Mouse (Mus musculus) heart, postnatal 36 days (tissue): ENCODE results near the gene Gtf2h2. TPM values are rescaled to one million over a fixed set of nuclear protein-coding genes. Genes with fewer than 3 reads are reported as not detected.
"Not testable (repeated sequence)": the region's sequence is repeated elsewhere in the genome, so short reads cannot be mapped to it uniquely, and the experiment has no call there.

Source experiments
- DNase-seq, 2 experiments: peaks; one replicate each; pipeline ENCODE4 v3.0.0; 2021 to 2022
- intact Hi-C: fragments of 180-260 bp; cut with DNase I; formaldehyde crosslinking; loops from one replicate; pipeline ENCODE4 v1.15.1; 2025
- total RNA-seq, 2 experiments: library from RNA; stranded (reverse); gene quantifications; 2 replicates each; pipeline ENCODE4 v1.2.3; 2021

The Gtf2h2 gene
- total RNA-seq, result 10 to 100 TPM; 18.4 to 23.6 TPM

DNA sequence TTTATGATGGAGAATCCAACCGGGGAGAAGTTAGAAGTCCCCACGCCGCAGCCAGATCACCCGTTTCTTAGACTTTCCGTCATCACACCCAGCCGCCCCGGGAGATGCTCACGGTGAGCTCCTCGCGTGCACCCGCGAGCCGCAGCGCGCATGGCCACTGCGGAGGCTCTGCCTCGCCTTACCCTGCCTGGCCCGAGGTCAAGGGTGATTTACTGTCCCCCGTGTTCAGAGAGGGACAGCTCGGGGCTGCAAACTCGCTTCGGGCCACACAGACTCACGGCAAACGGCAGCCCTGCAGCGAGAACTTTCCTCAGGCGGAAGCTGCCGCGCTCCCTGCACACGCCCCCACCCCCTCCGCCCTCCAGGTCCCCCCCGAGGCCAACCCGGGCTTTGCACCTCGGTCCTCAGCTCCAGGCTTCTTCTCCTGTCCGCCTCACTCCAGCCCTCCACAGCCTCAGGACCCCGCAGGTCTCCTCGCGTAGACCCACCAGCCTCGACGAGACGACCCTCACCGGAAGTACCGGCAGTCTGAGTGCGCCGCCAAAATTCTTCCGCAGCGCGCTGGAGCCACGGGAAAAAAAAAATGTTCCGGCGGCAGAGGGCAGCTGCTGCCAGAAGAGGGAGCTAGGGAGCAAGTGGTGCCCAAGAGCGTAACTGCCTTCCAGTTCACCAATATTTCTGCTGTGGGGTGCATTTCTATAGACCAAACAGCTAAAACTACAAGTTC is at the start of gene Gtf2h2:
Gtf2h2 (minus strand) TSS at position 519 of the 727 bp plus-strand sequence.
- peak; percentile 91 to 92 for DNase-seq
- intact Hi-C loops, result loop anchor here (5.0 kb wide), 3 partner anchors 105 to 340 kb away; partner anchors contain the start of genes Ak6, Rad17, Slc30a5 and Taf9

DNA sequence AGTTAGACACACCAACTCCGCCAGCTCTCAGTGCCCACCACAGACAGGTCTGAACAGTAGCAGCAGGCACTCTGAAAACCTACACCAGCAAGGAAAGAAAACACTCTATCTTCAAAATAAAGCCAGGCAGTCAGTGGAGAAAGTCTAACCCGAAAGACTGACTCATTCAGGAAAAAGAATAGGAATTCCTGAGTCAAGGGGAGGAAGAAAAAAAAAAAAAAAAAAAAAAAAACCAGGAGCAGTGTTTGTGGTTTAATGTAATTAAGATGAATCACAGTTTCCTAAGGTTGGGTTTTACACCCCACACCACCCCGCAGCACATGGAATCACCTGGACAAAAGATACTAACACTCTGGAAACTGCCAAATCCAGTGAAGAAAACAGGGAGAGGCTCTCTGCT is 43.8 kb upstream of the Gtf2h2 start:
- DNase-seq, result no peak
- intact Hi-C loops, result no loop called here

DNA sequence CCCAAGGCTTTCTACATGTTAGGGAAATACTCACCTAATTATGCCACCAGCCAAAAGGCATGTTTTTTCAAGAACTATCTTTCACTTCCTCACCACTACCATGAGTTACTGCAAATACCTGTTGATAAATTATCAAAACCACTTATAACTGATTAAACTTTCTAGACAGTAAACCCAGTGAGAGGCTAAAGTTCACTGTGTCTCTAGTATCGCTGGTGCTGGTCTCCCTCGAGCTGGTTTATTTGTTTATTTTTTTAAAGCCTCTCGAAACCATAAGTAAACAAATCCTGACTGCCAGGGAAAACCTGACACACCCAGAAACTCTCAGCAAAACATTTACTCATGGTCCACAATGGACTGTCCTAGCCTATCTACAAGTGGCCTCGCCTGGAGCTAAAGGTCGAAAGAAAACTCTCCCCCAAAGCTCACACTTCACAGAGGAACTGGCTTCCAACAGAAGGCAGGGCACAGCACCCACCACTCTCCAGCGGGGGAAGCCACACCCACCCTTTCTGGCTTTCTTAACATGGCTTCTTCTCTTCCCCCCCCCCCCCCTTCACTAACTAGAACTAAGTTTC is 40.5 kb upstream of the Gtf2h2 start:
- DNase-seq, result no peak
- intact Hi-C loops, result no loop called here

DNA sequence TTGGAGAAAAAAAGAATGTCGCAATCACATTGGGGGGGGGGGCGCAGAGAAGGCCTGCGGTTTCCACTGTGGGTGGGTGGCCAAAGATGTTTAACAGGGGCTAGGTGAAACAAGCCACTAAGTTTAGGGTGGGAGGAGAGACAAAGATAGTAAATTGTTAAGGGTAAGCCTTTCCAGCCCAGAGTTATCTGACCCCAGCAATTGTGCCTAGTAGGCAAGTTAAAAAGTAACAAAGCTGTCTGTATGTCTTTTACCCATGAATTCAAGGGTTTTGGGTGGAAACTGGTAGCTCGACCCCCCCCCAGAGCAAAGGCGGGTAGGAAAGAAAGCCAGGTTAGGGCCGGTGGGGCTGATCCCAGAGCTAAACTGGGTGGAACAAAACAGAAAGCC is 34.3 kb upstream of the Gtf2h2 start:
- intact Hi-C loops, result no loop called here
- no peak for DNase-seq

DNA sequence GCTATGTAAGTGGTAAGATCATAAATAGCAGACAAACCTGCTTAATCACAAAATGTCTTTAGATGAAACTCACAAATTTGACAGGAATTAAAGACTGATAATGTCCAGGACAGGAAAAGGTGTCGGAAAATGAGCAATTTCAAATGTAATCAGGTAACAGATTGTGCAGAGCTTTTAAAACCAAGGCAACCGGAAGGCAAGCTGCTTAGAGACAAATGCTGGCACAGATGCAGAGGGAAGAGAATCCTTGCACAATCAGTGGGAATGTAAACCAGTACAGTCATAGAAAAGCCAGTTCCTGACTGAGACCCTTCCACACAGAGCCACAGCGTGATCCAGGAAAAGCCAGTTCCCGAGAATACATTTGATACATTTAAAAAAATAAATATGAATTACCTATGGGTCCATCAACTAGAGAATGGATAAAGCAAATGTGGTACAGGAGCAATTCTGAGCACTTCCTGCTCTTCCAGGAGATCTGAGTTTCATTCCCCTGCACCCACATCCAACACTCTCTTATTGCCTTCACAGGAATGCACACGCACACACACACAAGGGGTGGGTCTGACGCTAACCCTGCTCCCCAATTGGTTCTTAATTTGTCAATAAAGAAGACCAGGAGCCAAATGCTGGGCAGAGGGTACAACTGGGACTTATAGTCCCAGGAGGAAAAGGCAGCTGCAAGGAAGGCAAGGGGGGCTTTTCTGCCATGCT is 33.7 kb upstream of the Gtf2h2 start:
- intact Hi-C loops, result no loop called here
- DNase-seq, result no peak

DNA sequence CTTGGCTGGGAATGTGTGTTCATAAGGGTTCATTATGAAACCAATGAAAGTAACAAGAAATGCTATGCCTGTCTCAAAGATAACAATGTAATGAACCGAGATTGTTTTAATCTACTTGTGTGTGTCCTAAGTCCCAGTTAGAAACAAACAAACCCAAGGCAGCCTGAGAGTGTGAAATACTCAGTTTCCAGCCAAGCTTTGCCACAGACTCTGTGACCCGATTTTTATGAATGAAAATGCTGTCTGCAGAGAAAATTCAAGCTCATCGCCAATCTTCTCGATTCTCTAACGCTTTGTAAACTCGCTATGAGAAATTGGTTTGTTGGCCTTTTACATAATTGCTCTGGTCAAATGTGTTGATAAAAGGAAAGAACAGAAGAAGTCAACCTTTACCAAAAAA is 32.5 kb upstream of the Gtf2h2 start:
- DNase-seq, result no peak
- intact Hi-C loops, result no loop called here

DNA sequence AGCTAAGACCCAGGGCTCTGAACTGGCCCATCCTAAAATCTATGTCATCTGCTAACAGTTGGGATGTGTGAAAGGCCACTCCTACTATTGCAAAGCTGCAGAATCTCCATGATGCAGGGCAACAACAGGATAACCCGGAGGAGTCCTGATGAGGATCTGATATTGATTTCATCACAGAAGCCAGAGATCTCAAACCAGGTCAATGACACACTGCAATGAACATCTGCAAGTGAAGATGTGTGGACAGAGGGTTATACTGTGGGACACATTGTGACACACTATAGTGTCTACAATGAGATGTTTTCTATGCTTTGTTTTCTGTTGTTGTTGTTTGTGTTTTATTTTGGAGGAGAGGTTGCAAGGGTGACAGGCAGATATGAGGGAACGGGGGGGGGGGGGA is 31.3 kb upstream of the Gtf2h2 start:
- intact Hi-C loops, result no loop called here

DNA sequence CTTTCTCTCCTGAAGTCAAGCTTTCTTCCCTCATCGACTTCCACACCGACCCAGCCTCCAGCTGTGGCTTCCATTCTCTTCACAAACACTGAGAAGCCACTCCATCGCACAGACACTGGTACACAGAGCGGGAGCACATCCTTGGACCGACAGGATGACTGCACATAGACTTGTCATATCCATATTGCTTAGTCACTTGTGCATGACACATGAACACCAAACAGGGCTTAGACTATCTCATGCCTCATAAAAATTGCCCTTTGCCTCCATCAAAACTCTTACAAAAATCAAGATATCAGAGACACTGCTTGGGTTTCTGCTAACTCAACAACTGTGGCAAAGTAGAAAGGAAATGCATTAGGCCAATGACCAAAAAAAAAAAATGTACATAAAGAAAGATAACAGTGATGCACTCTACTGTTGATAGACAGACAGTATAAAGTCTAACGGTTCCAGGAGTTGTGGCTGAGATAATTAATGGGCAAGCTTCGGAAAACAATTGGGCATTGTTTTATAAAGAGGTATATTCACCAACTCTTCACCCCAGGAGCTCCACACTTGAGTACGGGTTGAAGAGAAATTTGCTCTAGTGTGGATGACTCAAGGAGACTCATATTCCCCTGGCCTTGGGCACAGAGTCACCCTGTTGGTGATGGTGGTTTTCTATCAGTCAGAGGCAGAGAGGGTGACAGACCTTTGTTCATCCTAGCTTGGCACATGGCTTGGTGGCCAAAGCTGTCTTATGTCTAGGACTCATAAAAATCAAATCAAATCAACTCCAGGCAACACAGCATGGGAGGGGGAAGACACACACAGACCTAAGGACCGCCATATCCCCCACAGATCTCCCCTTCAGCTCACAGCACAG is 29.6 kb upstream of the Gtf2h2 start:
- intact Hi-C loops, result no loop called here
- DNase-seq, result no peak

More for the DNA sequence above, 31.3 kb upstream of the Gtf2h2 start:
- no peak for DNase-seq

DNA sequence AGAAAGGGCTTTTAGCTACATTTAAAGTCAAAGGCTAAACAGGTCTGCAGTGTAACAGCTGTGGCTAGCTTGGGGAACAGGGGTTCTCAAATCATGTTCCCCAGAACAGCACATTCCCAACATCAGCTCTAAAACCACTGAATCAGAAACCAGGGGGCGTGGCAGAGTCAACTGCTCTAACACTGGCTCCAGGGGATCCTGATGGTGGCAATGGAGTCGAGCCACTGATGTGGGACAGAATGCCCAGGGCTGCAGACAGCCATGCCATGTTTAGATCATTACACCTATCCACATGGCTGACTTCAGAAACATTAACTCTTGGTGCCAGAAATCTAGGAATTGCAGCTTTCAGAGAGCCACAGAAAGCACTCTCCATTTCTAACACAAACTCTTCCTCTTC is 26.8 kb upstream of the Gtf2h2 start:
- no peak for DNase-seq
- intact Hi-C loops, result no loop called here

DNA sequence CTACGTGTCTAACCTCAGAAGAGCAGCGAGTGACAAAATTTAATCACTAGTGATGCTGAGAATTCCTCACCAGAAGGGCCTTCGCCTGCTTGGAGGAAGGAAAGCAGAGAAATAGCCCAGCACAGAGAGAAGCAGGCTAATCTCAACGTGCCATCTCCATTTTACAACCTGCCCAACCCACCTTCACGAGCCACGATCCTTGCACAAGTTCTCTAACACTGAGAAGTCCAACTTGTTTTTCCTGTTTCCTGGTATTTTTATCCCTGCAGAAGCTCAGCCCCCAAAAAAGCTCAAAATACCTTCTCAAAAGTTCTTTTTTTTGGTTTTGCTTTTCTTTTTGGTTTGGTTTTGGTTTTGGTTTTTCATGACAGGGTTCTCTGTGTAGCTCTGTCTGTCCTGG is 25.8 kb upstream of the Gtf2h2 start:
- no peak for DNase-seq
- intact Hi-C loops, result no loop called here

DNA sequence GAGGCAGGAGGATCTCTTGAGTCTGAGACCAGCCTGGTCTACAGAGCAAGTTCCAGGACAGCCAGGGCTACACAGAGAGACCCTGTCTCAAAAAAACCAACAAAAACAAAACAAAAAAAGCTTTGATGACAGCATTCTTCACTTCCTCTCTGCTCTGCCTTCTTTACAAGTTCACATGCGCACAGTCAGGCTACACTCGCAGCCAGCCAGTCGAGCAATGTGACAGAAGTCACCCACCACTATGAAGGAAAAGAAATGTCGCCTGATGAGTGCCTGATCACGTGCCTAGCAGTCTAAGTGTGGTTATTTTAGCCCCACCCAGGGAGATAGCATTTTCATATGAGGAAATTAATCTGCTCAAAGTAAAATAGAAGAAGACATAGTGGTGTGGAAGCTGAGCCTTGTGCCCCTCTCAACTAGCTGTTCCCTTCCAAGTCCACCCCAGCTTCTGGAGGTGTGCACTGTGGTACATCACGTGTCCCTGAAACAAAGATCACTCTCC is 25.3 kb upstream of the Gtf2h2 start:
- intact Hi-C loops, result no loop called here
- DNase-seq, result no peak

DNA sequence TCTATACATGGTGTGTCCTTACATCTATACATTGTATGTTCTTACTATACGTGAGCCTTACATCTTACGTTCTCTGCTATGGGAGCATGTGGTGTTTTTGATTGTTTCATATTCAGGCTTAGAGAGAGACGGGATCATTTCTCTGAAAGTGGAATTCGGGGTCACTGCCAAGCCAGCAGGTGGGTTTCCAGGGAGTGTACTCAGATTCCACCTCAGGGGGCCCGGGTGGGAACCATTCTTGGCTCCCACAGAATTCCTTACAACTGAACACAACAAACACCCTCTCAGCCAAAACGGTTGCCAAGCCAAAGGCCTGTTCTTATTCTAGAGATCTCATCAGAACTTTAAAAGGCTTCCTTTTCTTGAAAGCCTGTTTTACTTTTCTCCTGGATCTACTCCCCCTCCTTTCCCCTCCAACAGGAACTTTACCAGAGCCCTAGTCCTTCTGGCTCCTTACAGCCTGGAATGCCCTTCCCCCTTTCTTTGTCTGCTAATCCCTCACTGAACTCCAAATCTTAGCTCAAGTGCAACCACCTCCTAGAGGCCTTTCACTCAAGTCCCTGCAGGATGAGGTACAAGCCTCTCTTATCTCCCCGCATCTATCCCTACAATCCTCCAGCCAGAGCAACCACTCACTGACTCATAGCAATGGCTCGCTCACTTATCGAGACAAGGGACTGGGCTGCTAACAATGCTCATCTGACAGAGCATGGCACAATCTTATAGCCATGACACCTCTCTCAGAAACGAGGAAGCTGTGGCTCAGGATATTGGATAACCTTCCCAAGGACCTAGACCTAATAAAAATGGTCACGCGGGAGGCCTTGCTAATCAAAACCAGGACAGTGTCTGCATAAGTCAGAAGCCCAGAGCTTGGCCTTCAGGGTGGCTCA is 24.1 kb upstream of the Gtf2h2 start:
- intact Hi-C loops, result no loop called here
- no peak for DNase-seq

DNA sequence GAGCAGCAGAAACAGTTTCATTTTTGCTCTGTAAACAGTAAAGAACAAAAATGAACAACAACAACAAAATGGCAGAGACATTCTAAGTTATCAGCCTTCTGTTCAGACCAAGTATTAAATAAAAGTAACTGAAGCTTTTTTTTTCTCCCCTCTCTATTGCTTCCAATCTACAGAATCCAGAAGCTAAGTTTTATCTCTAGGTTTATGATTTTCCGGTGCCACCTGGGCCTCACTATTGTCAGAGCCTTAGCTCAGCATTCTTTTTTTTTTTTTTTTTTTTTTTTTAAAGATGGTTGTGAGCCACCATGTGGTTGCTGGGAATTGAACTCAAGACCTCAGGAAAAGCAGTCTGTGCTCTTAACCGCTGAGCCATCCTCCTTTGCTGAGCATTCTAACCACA is 20.4 kb upstream of the Gtf2h2 start:
- intact Hi-C loops, result no loop called here
- no peak for DNase-seq

DNA sequence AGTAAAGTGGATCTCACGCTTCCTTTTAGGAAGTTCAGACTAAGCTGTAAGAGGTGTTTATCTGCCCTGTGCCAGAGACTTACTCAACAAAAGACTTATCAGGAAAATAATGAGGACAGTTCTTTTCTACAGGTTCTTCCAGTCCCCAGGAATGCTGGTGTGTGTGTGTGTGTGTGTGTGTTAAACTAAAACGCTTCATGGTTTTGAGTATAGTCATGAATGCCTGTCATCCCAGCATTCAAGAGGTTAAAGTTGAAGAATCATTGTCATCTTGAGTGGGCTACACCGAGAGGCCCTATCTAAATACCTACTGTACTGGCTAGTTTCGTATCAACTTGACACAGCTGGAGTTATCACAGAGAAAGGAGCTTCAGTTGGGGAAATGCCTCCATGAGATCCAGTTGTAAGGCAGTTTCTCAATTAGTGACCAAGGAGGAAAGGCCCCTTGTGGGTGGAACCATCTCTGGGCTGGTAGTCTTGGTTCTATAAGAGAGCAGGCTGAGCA is 19.5 kb upstream of the Gtf2h2 start:
- intact Hi-C loops, result no loop called here
- DNase-seq, result no peak

DNA sequence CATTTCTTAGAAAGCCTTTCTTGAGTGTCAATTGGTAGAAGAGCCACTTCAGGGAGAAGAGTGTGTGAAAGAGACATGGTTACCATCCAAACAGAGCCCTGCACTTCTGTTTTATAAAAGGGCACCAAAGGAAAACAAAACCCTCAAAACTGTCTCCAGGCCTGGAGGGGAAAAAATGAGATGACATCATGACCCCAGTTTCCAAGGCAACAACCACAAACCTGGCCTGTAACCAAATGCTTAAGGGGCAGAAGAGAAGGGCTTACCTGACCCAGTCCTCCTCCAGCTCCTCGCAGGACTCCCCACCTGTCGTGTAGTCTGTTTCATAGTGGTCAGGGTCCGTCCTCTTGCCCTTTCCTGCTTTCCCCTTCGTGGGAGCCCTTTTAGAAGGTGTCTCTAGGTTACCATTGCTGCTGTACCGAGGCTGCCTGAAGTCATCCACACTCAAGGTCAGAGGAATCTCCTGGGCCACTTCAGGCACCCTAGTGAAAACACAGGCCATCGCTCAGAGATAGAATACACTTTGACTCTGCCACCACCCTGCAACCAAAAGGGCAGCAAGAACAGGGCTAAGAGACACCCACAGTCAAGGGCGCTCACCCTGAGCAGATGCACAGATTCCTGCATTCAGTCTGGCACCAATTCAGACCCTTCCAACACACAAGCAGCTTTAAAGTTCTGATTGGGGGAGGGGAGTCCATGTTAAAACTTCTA is 18.9 kb upstream of the Gtf2h2 start:
- DNase-seq, result no peak
- intact Hi-C loops, result no loop called here

DNA sequence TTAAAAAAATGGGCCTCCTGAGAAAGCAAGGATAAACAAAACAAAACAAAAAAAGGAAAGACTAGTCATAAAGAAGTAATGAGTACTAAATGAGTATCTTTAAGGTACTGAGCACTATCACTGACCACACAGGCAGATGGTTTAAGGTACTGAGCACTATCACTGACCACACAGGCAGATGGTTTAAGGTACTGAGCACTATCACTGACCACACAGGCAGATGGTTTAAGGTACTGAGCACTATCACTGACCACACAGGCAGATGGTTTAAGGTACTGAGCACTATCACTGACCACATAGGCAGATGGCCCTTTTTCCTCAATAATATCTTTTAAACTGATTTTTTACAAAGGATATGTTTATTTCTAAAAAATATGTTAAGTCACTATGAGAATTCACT is 7.2 kb upstream of the Gtf2h2 start:
- intact Hi-C loops, DNase-seq: not testable (repeated sequence)

DNA sequence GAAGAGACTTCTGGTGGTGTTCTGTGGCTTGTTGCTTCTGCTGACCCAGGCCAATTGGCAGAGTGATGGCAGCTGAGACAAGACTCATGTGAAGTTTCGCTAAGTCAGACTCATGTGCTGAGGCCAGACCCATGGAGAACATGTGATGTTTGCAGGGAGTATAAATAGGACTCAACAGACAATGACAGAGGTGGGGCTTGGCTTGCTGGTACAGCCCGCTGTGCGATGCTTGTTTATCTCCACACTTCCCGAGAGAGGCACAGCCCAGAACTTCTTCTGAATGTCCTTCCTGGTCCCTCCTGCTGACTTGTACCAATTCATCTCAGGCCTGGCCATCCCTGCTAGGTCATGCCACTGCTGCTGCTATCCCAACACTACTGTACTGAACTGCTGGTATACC is 3.0 kb upstream of the Gtf2h2 start:
- DNase-seq, result no peak
- intact Hi-C loops, result no loop called here

DNA sequence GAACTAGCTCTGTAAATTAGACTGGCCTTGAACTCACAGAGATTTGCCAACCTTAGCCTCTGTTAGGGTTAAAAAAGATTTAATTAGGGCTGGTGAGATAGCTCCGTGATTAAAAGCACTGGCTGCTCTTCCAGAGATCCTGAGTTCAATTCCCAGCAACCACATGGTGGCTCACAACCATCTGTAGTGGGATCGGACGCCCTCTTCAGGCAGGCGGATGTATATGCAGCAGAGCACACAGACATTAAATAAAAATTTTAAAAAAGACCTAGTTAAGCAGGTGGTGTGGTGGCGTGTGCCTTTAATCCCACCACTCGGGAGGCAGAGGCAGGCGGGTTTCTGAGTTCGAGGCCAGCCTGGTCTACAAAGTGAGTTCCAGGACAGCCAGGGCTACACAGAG is 2.0 kb upstream of the Gtf2h2 start:
- intact Hi-C loops, result loop anchor here (5.0 kb wide), 3 partner anchors 103 to 338 kb away; partner anchors contain the start of genes Ak6, Rad17, Slc30a5 and Taf9
- DNase-seq, result not testable (repeated sequence)

DNA sequence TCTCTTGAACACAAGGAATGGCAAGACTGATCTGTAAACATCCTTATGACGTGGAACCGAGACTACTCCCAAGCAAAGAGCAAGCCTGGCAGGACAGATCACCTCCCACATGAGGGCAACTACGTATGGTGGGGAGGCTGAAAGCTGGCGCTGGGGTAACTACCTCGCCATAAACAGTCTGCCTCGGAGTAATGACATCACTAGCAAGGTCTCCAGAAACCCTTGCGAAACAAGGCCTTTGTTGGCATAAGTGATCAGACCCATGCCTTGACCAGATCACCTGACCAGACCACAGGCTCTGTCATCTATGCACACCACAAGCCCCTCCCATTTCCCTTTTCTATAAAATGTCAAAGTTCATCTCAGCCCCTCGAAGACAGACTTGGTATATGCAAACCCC is 934 bp upstream of the Gtf2h2 start:
- intact Hi-C loops, result loop anchor here (5.0 kb wide), 3 partner anchors 104 to 339 kb away; partner anchors contain the start of genes Ak6, Rad17, Slc30a5 and Taf9

More for the DNA sequence above, 934 bp upstream of the Gtf2h2 start:
- DNase-seq, result no peak
